8 mouse cellular contexts compared by ENCODE assay signal in genomic region chr9:52167863-52168685, GRCm38 (mm10). TPM values are rescaled to one million over a fixed set of nuclear protein-coding genes. Genes with fewer than 3 reads are reported as not detected.
DNase-seq lines count a peak whose midpoint lies in the region; ATAC-seq lines count a peak whose summit lies in the region.

TSS of gene Zc3h12c (minus strand) at chr9:52168572.

- H3K27me3 ChIP-seq in hindbrain, embryonic 11.5 days (ENCODE audit: control insufficient read depth, insufficient read depth, low read length), result no peaks in the 10 kb centered on the region

- no peaks in the 10 kb centered on the region for H3K4me1 ChIP-seq in hindbrain, embryonic 11.5 days (replicated peaks; ENCODE audit: control insufficient read depth, insufficient read depth, low read length)

- peak within 1 kb of the TSS; percentile 95 for H3K27ac ChIP-seq in hindbrain, embryonic 11.5 days (ENCODE audit: low read depth, low read length)

- under 1% methylated on average over 73 of the region's 100 CpGs for WGBS in hindbrain, embryonic 11.5 days

- no peaks in the 10 kb centered on the region for H3K36me3 ChIP-seq in hindbrain, embryonic 11.5 days (ENCODE audit: control insufficient read depth, insufficient read depth, low read length)

- DNase-seq in R1 (ENCODE audit: low read depth, low spot score), result peak; percentile 60
- peak; percentile 63 for DNase-seq in cerebellum, adult 9-11 months
- peak; percentile 25 to 48 for DNase-seq in frontal cortex, postnatal 14 days (ENCODE audit: low spot score in 2 of 2)
- peak; percentile 83 for DNase-seq in hindbrain, embryonic 11.5 days (ENCODE audit: low spot score)
- peak; percentile 39 to 69 for DNase-seq in layer of hippocampus, postnatal 14 days (ENCODE audit: low spot score in 2 of 2)
- peak; percentile 59 for DNase-seq in lung, postnatal 14 days
- peak; percentile 71 for DNase-seq in retina, postnatal 1 day
- peak; percentile 65 for DNase-seq in urinary bladder, adult 2 months (ENCODE audit: low spot score)

- H3K9me3 ChIP-seq in hindbrain, embryonic 11.5 days (ENCODE audit: control insufficient read depth, low read length), result no peaks in the 10 kb centered on the region

- peak within 1 kb of the TSS; percentile 58 for H3K4me2 ChIP-seq in hindbrain, embryonic 11.5 days (replicated peaks; ENCODE audit: low read depth, low read length)

- H3K9ac ChIP-seq in hindbrain, embryonic 11.5 days (ENCODE audit: low read depth, low read length), result peak within 1 kb of the TSS; percentile 99

- peak within 1 kb of the TSS; percentile 92 for H3K4me3 ChIP-seq in hindbrain, embryonic 11.5 days (ENCODE audit: low read depth, low read length)

- peak; percentile 88 for ATAC-seq in hindbrain, embryonic 11.5 days (ENCODE audit: low FRiP score)

RNA-seq across cellular contexts. Expression of gene Zc3h12c, which starts in this region (rescaled TPM):
- polyA plus RNA-seq in hindbrain, embryonic 11.5 days (2014; fragmentation: Nextera tagmentation; extraction: Ambion mirVana), result 12.6 and 16.2 TPM in 2 replicates
- total RNA-seq in layer of hippocampus, postnatal 14 days (2021), result 10 to 100 TPM in 1 of 2 experiments, 1 to 10 TPM in 1; 9.9 to 10.3 TPM
- 2.5 and 3.2 TPM in 2 replicates for polyA plus RNA-seq in urinary bladder, adult 2 months (2012; rRNA removed)

Comparison
In these comparisons a context has a peak if more than half of its experiments do, and no peak if none do; other contexts are left out.
1. Peak in every context shown above with its lines: DNase-seq, ATAC-seq, H3K4me3 ChIP-seq and H3K27ac ChIP-seq.